In genomic region chr1:38987080-38987864, GRCm38 (mm10) we compare ENCODE assay signal across 8 mouse cellular contexts. TPM values are rescaled to one million over a fixed set of nuclear protein-coding genes. Genes with fewer than 3 reads are reported as not detected.
DNase-seq lines count a peak whose midpoint lies in the region; ATAC-seq and TF ChIP-seq lines count a peak whose summit lies in the region.

No protein-coding gene starts in this region.

- WGBS in forebrain, embryonic 15.5 days, result 4% methylated on average over 38 of the region's 38 CpGs
- 5% methylated on average over 38 of the region's 38 CpGs for WGBS in lung, adult 2 months

- peak; percentile 99 for DNase-seq in ES-E14 (ENCODE audit: low read depth, low spot score)
- DNase-seq in cerebellum, adult 11-12 months, result peak; percentile 99
- DNase-seq in heart, postnatal 25 days (ENCODE audit: low spot score), result peak; percentile 96
- peak; percentile 95 for DNase-seq in layer of hippocampus, adult 18-20 months (ENCODE audit: low spot score in 2 of 2)
- DNase-seq in lung, adult 2 months, result peak; percentile 99
- peak; percentile 95 for DNase-seq in thymus, adult 18-20 months

- no peak for TF ChIP-seq CTCF in lung, adult 2 months (IDR thresholded peaks at IDR 0.05; ENCODE audit: insufficient read depth, low read length)

- peak; percentile 98 for ATAC-seq in forebrain, embryonic 15.5 days (replicated peaks)
- ATAC-seq in neutrophil, adult 5-6 weeks (ENCODE audit: extremely low read depth, insufficient number of reproducible peaks, low FRiP score, poor library complexity, severe bottlenecking), result peak; percentile 98

- peaks cover 1 to 5% of the 10 kb centered on the region in 2 experiments; a peak in 2 of 4 replicates for H3K4me1 ChIP-seq in ES-E14 (ENCODE audit: control insufficient read depth in 2 of 2, insufficient read depth in 2 of 2, low read length in 2 of 2, poor library complexity in 1 of 2)
- peaks cover 22% of the 10 kb centered on the region for H3K4me1 ChIP-seq in forebrain, embryonic 15.5 days
- H3K4me1 ChIP-seq in lung, adult 2 months (ENCODE audit: control insufficient read depth, insufficient read depth, low read length), result peaks cover 6% of the 10 kb centered on the region; the same call in 1 of the 2 replicates

- in situ Hi-C loops in ES-E14 (cut with MboI; ENCODE audit: low sequenced_read_pairs in 2 of 2, unreplicated experiment in 2 of 2), result no loop called here

- TF ChIP-seq POLR2A in lung, adult 2 months (IDR thresholded peaks at IDR 0.05; ENCODE audit: borderline replicate concordance, extremely low read depth, low read depth, low read length), result peak; percentile 61; the same call in 1 of the 2 replicates

- peak overlapping the region; percentile 41; the same call in 1 of the 2 replicates for H3K27ac ChIP-seq in ES-E14 (ENCODE audit: insufficient read depth, low read depth, low read length, poor library complexity, severe bottlenecking)
- peak overlapping the region; percentile 58 for H3K27ac ChIP-seq in forebrain, embryonic 15.5 days (replicated peaks)

- intact Hi-C loops in heart, postnatal 25 days (cut with DNase I), result no loop called here

- peak overlapping the region; percentile 78 for H3K9ac ChIP-seq in ES-E14 (ENCODE audit: insufficient read depth, low read depth, low read length, poor library complexity, severe bottlenecking)
- peak overlapping the region; percentile 80 for H3K9ac ChIP-seq in forebrain, embryonic 15.5 days (replicated peaks)

- peak overlapping the region; percentile 73 to 98 for H3K4me3 ChIP-seq in ES-E14 (ENCODE audit: insufficient read depth in 1 of 2, low read depth in 1 of 2, low read length in 2 of 2, poor library complexity in 1 of 2, severe bottlenecking in 1 of 2)
- peak overlapping the region; percentile 69 for H3K4me3 ChIP-seq in forebrain, embryonic 15.5 days
- peak overlapping the region; percentile 70 for H3K4me3 ChIP-seq in lung, adult 2 months (replicated peaks; ENCODE audit: extremely low read depth, low read depth, low read length)

- H3K36me3 ChIP-seq in ES-E14 (ENCODE audit: control insufficient read depth, insufficient read depth, low read length, poor library complexity, severe bottlenecking), result peaks cover 4% of the 10 kb centered on the region; the same call in 1 of the 2 replicates
- H3K36me3 ChIP-seq in forebrain, embryonic 15.5 days, result peaks cover 5% of the 10 kb centered on the region; the same call in 1 of the 2 replicates

- peak overlapping the region; percentile 58 for H3K4me2 ChIP-seq in forebrain, embryonic 15.5 days (replicated peaks)

- no peaks in the 10 kb centered on the region for H3K9me3 ChIP-seq in ES-E14 (ENCODE audit: control insufficient read depth, insufficient read depth, low read depth, low read length)
- no peaks in the 10 kb centered on the region for H3K9me3 ChIP-seq in forebrain, embryonic 15.5 days

- no peaks in the 10 kb centered on the region for H3K27me3 ChIP-seq in forebrain, embryonic 15.5 days

TF ChIP-seq in ES-E14, 5 proteins besides CTCF, POLR2A, EP300 and RAD21:
- TF ChIP-seq CHD2 (IDR thresholded peaks at IDR 0.05; ENCODE audit: low read depth, low read length) (no peak), HCFC1 (IDR thresholded peaks at IDR 0.05; ENCODE audit: borderline replicate concordance, insufficient read depth, low read length) (peak; percentile 43; the same call in 1 of the 2 replicates)

RNA-seq across cellular contexts. Expression of gene Pdcl3, which starts 1.9 kb away (rescaled TPM):
- 48.8 and 80.9 TPM in 2 replicates for total RNA-seq in ES-E14 (2012; rRNA removed)
- polyA plus RNA-seq in forebrain, embryonic 15.5 days (2015; fragmentation: Nextera tagmentation; extraction: Ambion mirVana), result 169 and 174 TPM in 2 replicates
- total RNA-seq in heart, postnatal 25 days (2021), result 10 to 100 TPM; 68.6 to 72.8 TPM
- total RNA-seq in layer of hippocampus, adult 18-20 months (2021), result 10 to 100 TPM; 32.1 to 35.8 TPM
- 25.7 and 44.5 TPM in 2 replicates for polyA plus RNA-seq in lung, adult 2 months (2012; rRNA removed)
- total RNA-seq in neutrophil, adult 5-6 weeks (2017), result 39.8 and 45.5 TPM in 2 replicates

RNA-seq across cellular contexts. Expression of gene Nms, which starts 48.3 kb away (rescaled TPM):
- not detected in 2 replicates for total RNA-seq in ES-E14 (2012; rRNA removed)
- polyA plus RNA-seq in forebrain, embryonic 15.5 days (2015; fragmentation: Nextera tagmentation; extraction: Ambion mirVana), result 0.31 and 0.40 TPM in 2 replicates
- total RNA-seq in heart, postnatal 25 days (2021), result not detected
- not detected for total RNA-seq in layer of hippocampus, adult 18-20 months (2021)
- polyA plus RNA-seq in lung, adult 2 months (2012; rRNA removed), result not detected in 2 replicates
- total RNA-seq in neutrophil, adult 5-6 weeks (2017), result not detected in 2 replicates

Comparison
In these comparisons a context has a peak if more than half of its experiments do, and no peak if none do; other contexts are left out.
1. Peak in every context shown above with its lines: DNase-seq, ATAC-seq, H3K4me3 ChIP-seq and H3K27ac ChIP-seq.